Mouse (Mus musculus) hindbrain, embryonic 16.5 days (tissue): ENCODE measurements at regions not wholly inside any gene's neighbourhood (a gene's known extent, or its start where the extent isn't known, plus 50 kb on each side); places are given as distances from the start of the nearest gene placed in this dataset.

Source experiments
- ATAC-seq: fragments of 200-750 bp; cut with Nextera tagmentation; 2 replicates; pipeline ENCODE4 v1.8.0; 2017; ENCODE audit warnings: moderate TSS enrichment, moderate library complexity
- H3K27ac ChIP-seq: fragments of 300-500 bp; sonication (generic); 2 replicates; pipeline ENCODE4 v1.5.1; 2014; ENCODE audit warnings: low read depth, mild to moderate bottlenecking, control low read depth, low read length, moderate library complexity
- H3K27me3 ChIP-seq: fragments of 300-500 bp; sonication (generic); replicated peaks from 2 replicates; pipeline ENCODE4 v1.6.1; 2014; ENCODE audit warnings: low read length; ENCODE audit not compliant: control insufficient read depth, insufficient read depth
- H3K36me3 ChIP-seq: fragments of 300-500 bp; sonication (generic); 2 replicates; pipeline ENCODE4 v1.6.1; 2014; ENCODE audit warnings: mild to moderate bottlenecking, low read length, moderate library complexity, mixed read lengths; ENCODE audit not compliant: control insufficient read depth, insufficient read depth
- H3K4me1 ChIP-seq: fragments of 300-500 bp; sonication (generic); 2 replicates; pipeline ENCODE4 v1.6.1; 2014; ENCODE audit warnings: low read depth, low read length; ENCODE audit not compliant: control insufficient read depth, insufficient read depth
- H3K4me2 ChIP-seq: fragments of 300-500 bp; sonication (generic); 2 replicates; pipeline ENCODE4 v1.6.1; 2014; ENCODE audit warnings: mild to moderate bottlenecking, low read length, control low read depth, moderate library complexity
- H3K4me3 ChIP-seq: fragments of 300-500 bp; sonication (generic); 2 replicates; pipeline ENCODE4 v1.5.1; 2014; ENCODE audit warnings: mild to moderate bottlenecking, low read length, control low read depth, moderate library complexity
- H3K9ac ChIP-seq: fragments of 300-500 bp; sonication (generic); 2 replicates; pipeline ENCODE4 v1.6.1; 2014; ENCODE audit warnings: low read depth, mild to moderate bottlenecking, control low read depth, low read length, moderate library complexity
- H3K9me3 ChIP-seq: fragments of 300-500 bp; sonication (generic); 2 replicates; pipeline ENCODE4 v1.6.1; 2014; ENCODE audit warnings: mild to moderate bottlenecking, low read length, moderate library complexity; ENCODE audit not compliant: control insufficient read depth
- WGBS: fragments of 180-500 bp; shearing (Covaris S2); extraction: QIAGEN DNeasy Blood & Tissue Kit; methylation state at CpG from one replicate; pipeline ENCODE4 v1.1.7; 2014; 5-methylcytosine and 5-hydroxymethylcytosine counted together

DNA sequence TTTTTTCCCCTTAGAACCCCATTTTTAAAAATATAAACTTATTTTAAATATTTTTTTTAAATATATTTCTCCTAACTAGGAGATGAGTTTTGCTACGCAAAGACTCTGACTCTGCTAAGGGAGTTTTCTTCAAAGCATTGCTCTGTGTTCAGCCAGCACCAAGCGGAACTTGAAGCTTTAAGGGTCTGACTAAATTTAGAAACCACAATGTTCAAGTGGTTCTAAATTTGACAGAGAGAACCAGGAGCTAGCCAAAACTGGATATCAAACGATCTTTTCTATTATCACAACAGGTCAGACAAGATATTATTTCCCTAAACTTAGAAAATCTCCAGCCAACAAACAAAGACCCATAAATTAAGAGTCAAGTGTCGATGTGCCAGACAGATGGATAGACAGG is 344.2 kb downstream of the Ptprc start:
- H3K4me3 ChIP-seq = no peak overlapping the region
- ATAC-seq = no peak
- WGBS = 86% methylated on average over 4 of the region's 4 CpGs
- H3K36me3 ChIP-seq = no peaks in the 10 kb centered on the region
- H3K27me3 ChIP-seq = no peaks in the 10 kb centered on the region
- no peak overlapping the region for H3K27ac ChIP-seq
- no peaks in the 10 kb centered on the region for H3K9me3 ChIP-seq
- no peaks in the 10 kb centered on the region for H3K4me1 ChIP-seq
- no peak overlapping the region for H3K4me2 ChIP-seq
- H3K9ac ChIP-seq = no peak overlapping the region

DNA sequence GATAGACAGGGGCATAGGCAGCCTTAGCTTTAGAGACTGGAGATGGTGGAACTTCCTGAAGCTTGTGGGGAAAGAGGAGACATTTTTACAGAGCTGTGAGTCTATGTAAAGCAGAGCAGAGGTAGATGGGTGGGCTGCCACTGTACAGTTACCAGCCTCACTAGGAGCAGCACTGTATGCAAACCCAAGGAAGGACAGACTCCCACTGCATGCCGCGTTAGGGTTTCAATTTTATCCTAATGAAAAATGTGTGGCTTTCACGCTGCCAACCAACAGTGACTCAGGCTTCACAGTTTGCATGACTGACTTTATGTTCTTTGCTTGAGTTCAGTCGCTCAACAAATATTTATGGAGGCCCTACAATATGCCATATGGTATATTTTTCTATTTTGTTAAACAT is 348.1 kb downstream of the Ptprc start:
- no peak overlapping the region for H3K27ac ChIP-seq
- no peaks in the 10 kb centered on the region for H3K27me3 ChIP-seq
- H3K4me1 ChIP-seq = no peaks in the 10 kb centered on the region
- 90% methylated on average over 4 of the region's 4 CpGs for WGBS
- H3K9me3 ChIP-seq = no peaks in the 10 kb centered on the region
- H3K4me3 ChIP-seq = no peak overlapping the region
- no peak overlapping the region for H3K9ac ChIP-seq
- no peak for ATAC-seq
- H3K4me2 ChIP-seq = no peak overlapping the region
- H3K36me3 ChIP-seq = no peaks in the 10 kb centered on the region

DNA sequence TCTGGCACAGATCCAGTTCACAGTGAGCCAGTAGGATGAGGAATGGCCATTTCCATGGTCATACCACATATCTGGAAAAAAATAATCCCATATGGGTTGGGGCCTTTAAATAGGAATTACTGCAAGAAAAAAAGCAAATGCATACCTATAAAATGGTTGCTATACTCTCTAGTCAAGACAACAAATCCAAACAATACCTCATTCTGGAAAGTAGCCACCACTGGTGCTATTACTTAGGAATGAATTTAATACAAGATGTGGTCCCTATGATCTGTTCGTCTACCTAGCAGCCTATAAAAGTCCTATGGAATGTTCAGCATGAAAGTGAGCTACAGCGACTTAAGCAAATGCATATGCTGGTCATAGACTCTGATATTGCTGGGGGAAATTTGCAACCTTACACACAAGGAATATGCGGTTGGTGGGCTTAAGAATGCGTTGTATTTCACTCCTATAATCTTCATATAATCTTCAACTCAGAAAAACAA is 360.1 kb downstream of the Ptprc start:
- 96% methylated on average over 4 of the region's 4 CpGs for WGBS

DNA sequence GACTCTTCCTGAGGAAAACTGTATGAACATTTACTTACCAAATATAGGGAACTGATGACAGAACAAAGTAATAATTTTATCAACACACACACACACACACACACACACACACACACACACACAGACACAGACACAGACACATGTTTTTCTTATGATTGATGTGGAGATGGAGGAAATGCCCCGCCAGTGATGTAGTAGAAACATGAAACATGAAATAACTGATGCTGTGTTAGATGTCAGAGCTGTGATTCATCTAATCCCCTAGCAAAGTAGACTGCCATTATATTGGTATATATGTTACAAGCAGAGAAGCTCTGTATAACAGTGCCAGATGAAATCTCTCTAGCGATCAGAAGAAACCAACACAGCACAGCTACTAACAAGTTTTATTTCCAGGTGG is 361.0 kb downstream of the Ptprc start:
- Histone ChIP-seq H3K9me3 (no peaks in the 10 kb centered on the region), H3K4me1 (no peaks in the 10 kb centered on the region), H3K9ac (no peak overlapping the region), H3K4me3 (no peak overlapping the region), H3K36me3 (no peaks in the 10 kb centered on the region), H3K27me3 (no peaks in the 10 kb centered on the region), H3K27ac (no peak overlapping the region), H3K4me2 (no peak overlapping the region)
- ATAC-seq = no peak
- 84% methylated on average over 2 of the region's 2 CpGs for WGBS

More for the DNA sequence above, 360.1 kb downstream of the Ptprc start:
- ATAC-seq = no peak
- Histone ChIP-seq H3K9me3 (no peaks in the 10 kb centered on the region), H3K9ac (no peak overlapping the region), H3K4me2 (no peak overlapping the region), H3K36me3 (no peaks in the 10 kb centered on the region), H3K27me3 (no peaks in the 10 kb centered on the region), H3K27ac (no peak overlapping the region), H3K4me3 (no peak overlapping the region), H3K4me1 (no peaks in the 10 kb centered on the region)

DNA sequence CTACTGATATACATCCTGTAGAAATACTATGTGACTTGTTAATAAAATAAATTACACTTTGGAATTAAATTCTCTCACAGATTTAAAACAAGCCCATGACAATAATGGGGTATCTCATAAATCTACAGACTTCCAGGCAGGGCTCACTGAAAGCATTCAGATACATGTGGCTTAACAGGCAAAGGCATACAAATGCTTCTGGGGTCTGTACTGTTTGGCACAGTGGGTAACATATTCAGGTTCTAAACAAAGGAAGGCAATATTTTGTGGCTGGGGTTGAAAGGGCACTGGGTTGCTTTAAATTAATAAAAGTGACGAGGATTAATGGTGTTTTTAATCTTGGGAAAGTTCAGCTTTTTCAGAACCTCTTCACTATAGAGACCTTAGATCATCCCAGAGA is 361.8 kb downstream of the Ptprc start:
- Histone ChIP-seq H3K9me3 (no peaks in the 10 kb centered on the region), H3K27ac (no peak overlapping the region), H3K27me3 (no peaks in the 10 kb centered on the region), H3K4me1 (no peaks in the 10 kb centered on the region), H3K4me3 (no peak overlapping the region), H3K4me2 (no peak overlapping the region), H3K36me3 (no peaks in the 10 kb centered on the region), H3K9ac (no peak overlapping the region)
- no peak for ATAC-seq
- WGBS = 46% methylated on average over 1 of the region's 1 CpGs

DNA sequence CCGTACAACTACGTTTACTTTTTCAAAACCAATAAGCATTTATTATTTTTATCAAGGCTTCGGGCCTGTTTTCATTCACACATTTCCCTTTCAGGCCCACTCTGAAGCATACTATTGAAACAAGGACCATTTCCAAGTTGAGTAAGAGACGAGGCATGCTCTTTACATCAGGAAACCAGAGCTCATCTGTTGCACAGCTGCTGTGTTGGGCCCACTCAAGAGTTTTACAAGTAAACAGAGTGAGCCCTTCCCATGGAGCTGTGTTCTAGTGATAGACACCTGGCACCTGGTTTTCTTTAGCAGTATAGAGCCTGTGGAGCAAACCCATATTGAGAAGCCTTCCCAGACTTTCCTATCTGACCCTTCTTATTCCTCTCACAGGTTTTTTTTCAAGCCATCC is 363.5 kb downstream of the Ptprc start:
- ATAC-seq = no peak
- no peaks in the 10 kb centered on the region for H3K27me3 ChIP-seq

DNA sequence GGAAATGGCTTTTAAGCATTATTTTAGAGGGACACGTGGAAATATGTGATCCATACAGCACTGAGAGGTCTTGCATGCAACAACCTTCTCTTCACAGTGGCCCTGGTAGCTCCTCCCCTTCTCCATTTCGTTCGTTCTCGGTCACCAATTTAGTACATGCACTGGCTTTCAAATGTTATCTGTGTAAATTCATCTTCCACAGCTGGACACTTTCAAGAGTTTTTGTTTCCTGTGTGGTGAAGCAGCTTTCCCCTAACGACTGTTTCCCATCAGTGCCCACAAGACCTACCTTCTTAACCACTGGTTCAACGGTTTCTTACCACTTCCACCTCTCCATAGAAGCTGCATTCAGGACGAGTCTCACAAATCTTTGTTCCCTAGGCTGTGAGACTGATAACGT is 368.8 kb downstream of the Ptprc start:
- H3K27ac ChIP-seq = no peak overlapping the region
- no peak overlapping the region for H3K4me2 ChIP-seq
- no peaks in the 10 kb centered on the region for H3K4me1 ChIP-seq
- no peak overlapping the region for H3K4me3 ChIP-seq
- no peaks in the 10 kb centered on the region for H3K27me3 ChIP-seq
- no peak for ATAC-seq
- no peaks in the 10 kb centered on the region for H3K9me3 ChIP-seq
- H3K9ac ChIP-seq = no peak overlapping the region
- WGBS = 79% methylated on average over 8 of the region's 8 CpGs
- H3K36me3 ChIP-seq = no peaks in the 10 kb centered on the region

More for the DNA sequence above, 363.5 kb downstream of the Ptprc start:
- Histone ChIP-seq H3K36me3 (no peaks in the 10 kb centered on the region), H3K9me3 (no peaks in the 10 kb centered on the region), H3K27ac (no peak overlapping the region), H3K4me1 (no peaks in the 10 kb centered on the region), H3K4me2 (no peak overlapping the region), H3K9ac (no peak overlapping the region), H3K4me3 (no peak overlapping the region)
- WGBS = 90% methylated on average over 4 of the region's 4 CpGs

DNA sequence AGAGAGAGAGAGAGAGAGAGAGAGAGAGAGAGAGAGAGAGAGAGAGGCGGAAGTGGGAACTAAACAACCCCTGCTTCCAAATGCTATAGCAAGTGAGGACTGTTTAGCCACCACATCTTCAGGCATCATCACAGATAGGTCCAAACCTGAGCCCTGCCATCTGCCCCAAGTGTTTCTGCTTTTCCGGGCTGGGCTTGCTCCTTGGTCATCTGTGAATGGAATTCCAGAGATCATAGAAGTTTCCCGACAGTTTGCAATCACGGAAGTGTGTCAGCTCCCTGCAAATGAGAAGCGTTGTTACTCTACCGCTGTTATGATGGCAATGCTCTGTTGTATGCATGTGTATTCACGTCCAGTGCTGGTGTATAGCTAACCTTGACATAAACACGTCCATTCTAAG is 369.3 kb downstream of the Ptprc start:
- H3K9me3 ChIP-seq = no peaks in the 10 kb centered on the region
- H3K27me3 ChIP-seq = no peaks in the 10 kb centered on the region
- H3K36me3 ChIP-seq = no peaks in the 10 kb centered on the region
- no peak overlapping the region for H3K27ac ChIP-seq
- no peak overlapping the region for H3K9ac ChIP-seq
- no peak overlapping the region for H3K4me2 ChIP-seq
- WGBS = 86% methylated on average over 8 of the region's 8 CpGs
- no peak for ATAC-seq
- no peaks in the 10 kb centered on the region for H3K4me1 ChIP-seq
- H3K4me3 ChIP-seq = no peak overlapping the region

DNA sequence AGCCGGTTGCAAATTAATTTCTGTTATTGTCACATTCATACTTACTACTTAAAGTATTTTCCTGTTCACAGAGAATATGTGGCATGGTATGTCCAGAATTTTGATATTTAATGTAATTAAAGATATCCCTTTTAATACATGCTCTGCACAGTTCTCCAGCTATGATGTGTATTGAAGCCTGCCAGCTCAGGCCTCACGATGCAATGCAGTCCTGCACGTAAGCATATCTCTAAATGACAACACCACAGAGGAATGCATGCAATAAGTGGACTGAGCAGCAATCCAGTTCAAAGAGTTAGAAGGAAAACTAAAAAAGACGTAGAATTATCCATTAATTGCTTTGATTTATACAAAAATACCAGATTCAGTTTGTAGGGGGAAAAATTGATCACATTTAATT is 373.4 kb downstream of the Ptprc start:
- no peak for ATAC-seq
- Histone ChIP-seq H3K9me3 (no peaks in the 10 kb centered on the region), H3K36me3 (no peaks in the 10 kb centered on the region), H3K9ac (no peak overlapping the region), H3K27me3 (no peaks in the 10 kb centered on the region), H3K27ac (no peak overlapping the region), H3K4me1 (no peaks in the 10 kb centered on the region), H3K4me2 (no peak overlapping the region), H3K4me3 (no peak overlapping the region)
- 79% methylated on average over 4 of the region's 4 CpGs for whole genome bisulfite sequencing

DNA sequence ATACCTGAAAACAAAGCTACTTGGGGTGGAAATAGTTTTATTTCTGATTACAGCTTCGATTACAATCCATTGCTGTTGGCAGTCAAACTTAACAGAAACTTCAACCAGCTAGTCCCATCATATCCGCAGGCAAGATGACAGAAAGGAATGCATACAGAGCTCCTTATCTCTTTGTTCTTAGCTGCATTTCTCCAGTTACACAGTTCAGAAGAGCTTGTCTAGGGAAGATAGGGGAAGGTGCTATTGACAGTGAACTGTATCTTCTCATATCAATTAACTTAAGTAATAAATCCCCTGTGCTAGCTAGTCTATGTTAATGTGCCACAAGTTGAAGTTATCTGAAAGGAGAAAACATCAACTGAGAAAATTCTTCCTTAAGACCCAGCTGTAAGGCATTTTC is 374.8 kb downstream of the Ptprc start:
- H3K27ac ChIP-seq = no peak overlapping the region
- WGBS = 76% methylated on average over 2 of the region's 2 CpGs
- H3K4me1 ChIP-seq = no peaks in the 10 kb centered on the region
- H3K4me2 ChIP-seq = no peak overlapping the region
- no peaks in the 10 kb centered on the region for H3K36me3 ChIP-seq
- H3K4me3 ChIP-seq = no peak overlapping the region
- H3K27me3 ChIP-seq = no peaks in the 10 kb centered on the region
- H3K9me3 ChIP-seq = no peaks in the 10 kb centered on the region
- no peak overlapping the region for H3K9ac ChIP-seq
- ATAC-seq = no peak
